Mouse (Mus musculus) layer of hippocampus, adult 2 months (tissue): Measurements from ENCODE around the gene Vmn1r32. TPM values are rescaled to one million over a fixed set of nuclear protein-coding genes. Genes with fewer than 3 reads are reported as not detected.

ENCODE experiments used
- DNase-seq, 2 experiments: peaks; one replicate each; pipeline ENCODE4 v3.0.0; 2022; ENCODE audit warnings: low spot score in 2 of 2
- H3K27ac ChIP-seq: fragments of 200-600 bp; 2 replicates; pipeline ENCODE4 v1.8.1; 2022
- H3K4me3 ChIP-seq: fragments of 200-600 bp; 2 replicates; pipeline ENCODE4 v1.8.1; 2022; ENCODE audit warnings: mild to moderate bottlenecking
- CTCF ChIP-seq: fragments of 200-600 bp; conservative IDR thresholded peaks from 2 replicates; pipeline ENCODE4 v1.8.1; 2022; ENCODE audit warnings: antibody characterized with exemption, mild to moderate bottlenecking, moderate library complexity
- long read RNA-seq, 2 experiments: library from polyadenylated mRNA; stranded (forward); transcript quantifications; one replicate each; pipeline ENCODE4 v2.0.0; 2021; ENCODE audit warnings: borderline mapping rate in 2 of 2
- total RNA-seq, 2 experiments: library from RNA; stranded (reverse); gene quantifications; 2 replicates each; pipeline ENCODE4 v1.2.3; 2021

The Vmn1r32 gene
- total RNA-seq: not detected
- long read RNA-seq, experiment 1: 0 reads
- long read RNA-seq, experiment 2: 0 reads

DNA sequence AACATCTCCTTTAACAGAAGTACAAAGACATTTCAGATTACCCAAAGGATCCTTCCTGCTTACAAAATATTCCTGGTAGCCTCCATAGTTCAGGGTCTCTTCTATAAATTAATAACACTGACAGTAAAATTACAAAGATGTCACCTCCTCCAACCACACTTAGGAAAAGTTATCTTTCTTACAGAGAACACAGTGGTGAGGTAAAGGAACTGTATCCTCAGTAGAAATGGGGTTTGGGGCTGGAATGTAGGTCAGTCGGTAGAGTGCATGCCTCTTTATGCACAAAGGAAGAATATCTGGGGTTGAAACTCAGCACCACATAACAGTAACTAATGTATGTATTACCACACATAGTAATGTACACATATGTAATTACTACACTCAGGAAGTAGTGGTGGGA, at the start of gene Vmn1r32:
Gene Vmn1r32, minus strand, starts transcription at position 101 of the 400 bp plus-strand sequence.
- Histone ChIP-seq H3K27ac (no peak within 1 kb of the TSS), H3K4me3 (no peak within 1 kb of the TSS)
- no peak for TF ChIP-seq CTCF
- DNase-seq: no peak

DNA sequence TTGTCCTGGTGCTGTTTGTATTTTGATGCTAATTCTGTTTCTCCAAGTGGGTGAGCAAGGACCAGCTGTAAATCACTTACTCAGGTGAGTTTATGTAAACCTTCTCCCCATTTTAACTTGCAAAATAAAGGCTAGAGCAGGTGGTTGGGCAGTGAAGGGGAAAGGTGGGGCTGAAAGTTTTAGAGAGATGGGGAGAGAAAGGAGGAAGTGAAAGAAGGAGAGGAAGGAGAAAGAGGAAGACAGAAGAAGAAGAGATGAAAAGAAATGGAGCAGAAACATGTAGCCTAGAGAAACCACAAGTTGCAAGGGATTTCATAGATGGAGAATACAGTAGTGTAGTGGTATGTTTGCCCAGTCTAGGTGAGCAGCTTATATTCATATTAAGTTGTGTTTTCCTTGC, 35.9 kb upstream of the Vmn1r32 start:
- no peak for DNase-seq
- H3K27ac ChIP-seq: no peak overlapping the region
- no peak overlapping the region for H3K4me3 ChIP-seq
- no peak for TF ChIP-seq CTCF

DNA sequence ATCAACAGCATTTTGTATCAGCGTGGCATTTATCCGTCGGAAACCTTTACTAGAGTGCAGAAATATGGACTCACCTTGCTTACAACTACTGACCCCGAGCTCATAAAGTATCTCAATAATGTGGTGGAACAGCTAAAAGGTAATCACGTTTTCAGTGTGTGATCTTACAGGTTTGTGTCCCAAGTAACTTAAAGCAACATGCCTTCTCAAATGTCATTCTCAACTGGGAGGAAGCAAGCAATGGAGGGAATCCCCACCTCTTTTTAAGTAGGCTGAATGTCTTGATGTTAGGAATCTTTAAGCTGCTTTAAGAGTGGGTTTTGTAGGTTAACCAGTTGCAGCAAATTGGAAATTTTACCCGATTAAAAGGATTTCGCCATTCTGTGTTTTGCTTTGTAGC, 23.9 kb downstream of the Vmn1r32 start:
- Histone ChIP-seq H3K27ac (peak overlapping the region; percentile 91; the same call in 1 of the 2 replicates), H3K4me3 (peak overlapping the region; percentile 57)
- no peak for TF ChIP-seq CTCF
- DNase-seq: no peak

DNA sequence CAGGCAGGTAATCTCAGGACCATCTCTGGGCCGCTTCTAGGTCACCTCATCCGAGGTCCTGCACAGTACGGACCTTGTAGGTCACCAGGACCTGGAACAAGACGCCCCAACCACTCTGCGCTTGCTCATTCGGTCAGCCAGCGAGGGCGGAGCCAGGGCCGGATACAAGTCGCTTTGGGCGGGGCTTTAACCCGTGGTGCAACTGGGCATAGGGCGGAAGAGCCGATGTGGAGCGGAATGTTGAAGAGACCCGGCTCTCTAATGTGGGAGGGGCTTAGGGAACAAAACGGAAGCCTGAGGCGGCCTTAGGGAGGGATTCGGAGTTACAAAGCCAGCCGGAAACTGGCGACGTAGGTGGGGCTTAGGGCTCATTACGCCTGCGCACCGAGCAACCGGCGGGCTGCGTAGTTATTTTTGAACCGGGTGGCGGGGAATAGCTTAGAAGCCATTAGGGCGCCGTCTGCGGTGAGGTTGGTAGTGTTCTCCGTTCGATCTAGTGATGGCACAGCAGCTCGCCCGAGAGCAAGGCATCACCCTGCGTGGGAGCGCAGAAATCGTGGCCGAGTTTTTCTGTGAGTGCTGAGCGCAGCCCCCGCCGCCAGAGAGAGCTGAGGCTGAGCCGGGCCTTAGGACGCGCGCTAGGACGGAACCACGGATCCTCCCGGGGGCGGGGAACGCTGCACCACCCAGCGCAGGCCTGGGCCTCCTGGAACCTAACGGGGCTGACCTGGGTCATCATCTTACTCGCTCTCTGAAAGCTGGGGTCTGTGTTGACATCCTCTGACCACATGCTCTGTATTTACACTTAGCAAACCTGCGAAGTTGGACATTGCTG, 24.7 kb downstream of the Vmn1r32 start, which contains the start of gene Mad2l1:
Gene Mad2l1, plus strand, starts transcription at position 363 of the 835 bp plus-strand sequence.
- peak within 1 kb of the TSS; percentile 91 for H3K27ac ChIP-seq

DNA sequence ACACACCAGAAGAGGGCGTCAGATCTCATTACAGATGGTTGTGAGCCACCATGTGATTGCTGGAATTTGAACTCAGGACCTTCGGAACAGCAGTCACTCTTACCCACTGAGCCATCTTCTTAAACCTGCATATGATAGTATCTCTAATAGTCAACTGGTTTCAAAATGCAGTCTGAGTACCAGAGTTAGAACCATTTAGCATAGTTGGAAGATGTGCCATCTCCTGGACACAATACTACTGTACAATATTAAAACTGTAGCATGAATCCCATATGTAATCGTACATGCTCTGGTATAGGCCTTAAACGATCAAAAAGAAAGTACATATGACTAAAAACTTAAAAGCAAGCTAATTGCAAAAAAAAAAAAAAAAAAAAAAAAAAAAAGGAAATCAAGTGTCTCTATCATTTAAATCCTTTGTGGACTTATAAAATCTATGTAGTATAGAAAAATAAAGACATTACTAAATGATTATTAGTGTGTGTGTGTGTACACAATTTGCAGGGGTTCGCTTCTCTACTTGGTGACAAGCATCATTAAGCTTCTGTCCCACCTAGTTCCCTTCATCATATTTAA, 25.4 kb downstream of the Vmn1r32 start:
- TF ChIP-seq CTCF: peak; percentile 46
- peak overlapping the region; percentile 57 for H3K4me3 ChIP-seq
- peak overlapping the region; percentile 91 for H3K27ac ChIP-seq
- DNase-seq: no peak

More for the DNA sequence above, 24.7 kb downstream of the Vmn1r32 start, which contains the start of gene Mad2l1:
- peak; percentile 94 to 98 for DNase-seq
- H3K4me3 ChIP-seq: peak within 1 kb of the TSS; percentile 57
- peak; percentile 49 for TF ChIP-seq CTCF

DNA sequence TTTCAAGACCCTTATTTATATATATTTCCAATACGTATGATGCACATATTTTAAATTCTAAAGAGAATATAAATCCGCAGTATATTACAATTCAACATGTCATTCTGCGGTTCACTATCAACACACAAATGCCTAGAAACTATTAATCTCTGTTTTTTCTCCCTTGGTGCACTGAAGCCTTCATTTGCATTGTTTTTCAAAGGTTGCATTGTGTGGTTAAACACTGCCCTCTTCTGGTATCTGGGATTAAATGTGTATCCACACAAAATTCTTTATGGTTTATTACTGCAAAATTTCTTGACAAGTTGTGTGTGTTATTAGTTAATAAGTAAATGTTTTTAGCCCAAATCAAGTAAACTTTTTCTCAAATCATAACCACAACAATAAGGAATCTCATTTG, 26.7 kb downstream of the Vmn1r32 start:
- no peak overlapping the region for H3K4me3 ChIP-seq
- no peak overlapping the region for H3K27ac ChIP-seq
- DNase-seq: peak; percentile 48 to 49
- peak; percentile 91 for TF ChIP-seq CTCF

DNA sequence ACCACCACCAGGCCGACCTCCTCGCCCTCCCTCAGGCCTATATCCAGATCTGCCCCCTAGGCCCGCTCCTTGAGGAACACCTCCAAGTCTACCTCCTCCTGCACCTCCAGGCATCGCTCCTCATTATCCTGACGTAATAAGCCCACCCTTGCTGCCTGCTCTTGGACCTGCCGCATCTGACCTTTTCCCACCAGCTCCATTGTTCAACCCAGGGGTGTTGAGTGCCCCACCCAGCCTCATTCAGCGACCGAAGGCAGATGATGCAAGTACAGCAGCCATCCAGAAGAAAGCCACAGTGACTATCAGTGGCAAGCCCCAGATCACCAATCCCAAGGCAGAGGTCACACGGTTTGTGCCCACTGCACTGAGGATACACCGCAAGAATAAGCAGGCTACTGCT, 31.5 kb downstream of the Vmn1r32 start:
- no peak for DNase-seq

DNA sequence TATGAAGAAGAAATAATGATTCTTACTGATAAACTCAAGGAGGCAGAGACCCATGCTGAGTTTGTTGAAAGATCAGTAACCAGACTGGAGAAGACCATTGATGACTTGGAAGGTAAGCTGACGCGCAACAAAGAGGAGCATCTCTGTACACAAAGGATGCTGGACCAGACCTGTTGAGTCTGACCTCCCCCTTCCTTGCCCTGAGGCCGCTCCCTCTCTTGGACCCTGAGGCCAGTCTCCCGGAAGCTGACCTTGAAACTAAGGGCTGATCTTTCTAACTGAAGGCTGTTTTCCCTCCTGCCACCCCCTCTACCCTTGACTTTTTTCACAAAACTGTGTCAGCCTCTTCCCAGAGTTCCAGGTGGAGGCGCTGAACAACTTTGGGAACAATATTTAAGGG, 43.5 kb downstream of the Vmn1r32 start:
- no peak for TF ChIP-seq CTCF
- H3K27ac ChIP-seq: no peak overlapping the region
- no peak overlapping the region for H3K4me3 ChIP-seq
- DNase-seq: no peak

More for the DNA sequence above, 31.5 kb downstream of the Vmn1r32 start:
- Histone ChIP-seq H3K4me3 (no peak overlapping the region), H3K27ac (no peak overlapping the region)
- no peak for TF ChIP-seq CTCF

Other genes starting within 250 kb of the Vmn1r32 start
- 1 to 10 TPM; 6.0 to 6.1 TPM for gene Mad2l1, start 24.7 kb downstream of the Vmn1r32 start, total RNA-seq
- not detected for gene Vmn1r33, start 58.2 kb upstream of the Vmn1r32 start, total RNA-seq
- not detected for gene Vmn1r34, start 83.8 kb upstream of the Vmn1r32 start, total RNA-seq
- gene Vmn1r35, start 125.8 kb upstream of the Vmn1r32 start, total RNA-seq: not detected
- gene Vmn1r36, start 159.1 kb upstream of the Vmn1r32 start, total RNA-seq: not detected
- not detected for gene Vmn1r37, start 169.3 kb upstream of the Vmn1r32 start, total RNA-seq
- gene Vmn1r38, start 222.5 kb upstream of the Vmn1r32 start, total RNA-seq: not detected